Mouse (Mus musculus): ENCODE data around the gene Cd84.

Gene Cd84

GRCm38 (mm10) chr1:171917305-171918039 lies 78.0 kb downstream of the Cd84 start, which contains the start of gene Slamf6:
TSS of gene Slamf6 (plus strand) at chr1:171917515.
- DNase-seq (ENCODE audit: low spot score) = no peak

- no peak for DNase-seq (ENCODE audit: low spot score)
Measured at GRCm38 (mm10) chr1:171918136-171918920, 78.8 kb downstream of the Cd84 start.

- DNase-seq (ENCODE audit: low spot score) = no peak
Measured at GRCm38 (mm10) chr1:171919193-171919592, 79.7 kb downstream of the Cd84 start.

- DNase-seq (ENCODE audit: low spot score) = no peak
Measured at GRCm38 (mm10) chr1:171919901-171920510, 80.5 kb downstream of the Cd84 start.

GRCm38 (mm10) chr1:171920989-171921621 lies 81.6 kb downstream of the Cd84 start:
- no peak for DNase-seq (ENCODE audit: low spot score)

- DNase-seq (ENCODE audit: low spot score) = no peak
Measured at GRCm38 (mm10) chr1:171921641-171922040, 82.1 kb downstream of the Cd84 start.

- DNase-seq (ENCODE audit: low spot score) = no peak
Measured at GRCm38 (mm10) chr1:171922844-171923243, 83.3 kb downstream of the Cd84 start.

- no peak for DNase-seq (ENCODE audit: low spot score)
Measured at GRCm38 (mm10) chr1:171924900-171925299, 85.4 kb downstream of the Cd84 start.

- DNase-seq (ENCODE audit: low spot score) = no peak
Measured at GRCm38 (mm10) chr1:171933851-171934250, 94.4 kb downstream of the Cd84 start.

GRCm38 (mm10) chr1:171938952-171939948 lies 99.8 kb downstream of the Cd84 start:
- no peak for DNase-seq (ENCODE audit: low spot score)

Data from c-Kit-positive CD71-positive TER-119-positive erythroid progenitor cells, embryonic 14.5 days (primary cell).